Mouse (Mus musculus) Patski (cell line): ENCODE data around the gene Fam13c. TPM values are rescaled to one million over a fixed set of nuclear protein-coding genes. Genes with fewer than 3 reads are reported as not detected.
A peak's percentile ranks its signal among the peaks of the same experiment; 100 is the strongest.

Experiments
- ATAC-seq: fragments of 100-300 bp; one replicate; pipeline ENCODE4 v1.8.0; 2021
- CTCF ChIA-PET: fragments of 350-600 bp; sonication (Branson Sonifier 250); formaldehyde crosslinking; loops from one replicate; lab custom pipeline; 2022; ENCODE audit warnings: inconsistent platforms; lab: Charles Lee
- POLR2A ChIA-PET: fragments of 350-600 bp; sonication (Branson Sonifier 250); formaldehyde crosslinking; loops from one replicate; lab custom pipeline; 2022; ENCODE audit warnings: antibody characterized with exemption, inconsistent platforms; lab: Charles Lee
- DNase-seq: peaks from one replicate; pipeline ENCODE4 v3.0.0-alpha.2; 2011; ENCODE audit warnings: low read depth, low spot score
- H3K27me3 ChIP-seq: fragments of 371-371 bp; one replicate; pipeline ENCODE4 v1.5.1; 2021
- CTCF ChIP-seq: fragments of 100-300 bp; IDR thresholded peaks from one replicate; pipeline ENCODE4 v1.5.1; 2021
- in situ Hi-C: fragments of 300-500 bp; cut with MboI; formaldehyde crosslinking; loops from 3 replicates; pipeline ENCODE4 v1.11.1; 2018; ENCODE audit warnings: low pct_unique_long_range_greater_than_20kb, mixed read lengths
- polyA plus RNA-seq: library from polyadenylated mRNA; unstranded; gene quantifications from one replicate; pipeline ENCODE4 v1.2.3, GENCODE M21; 2021

The Fam13c gene
- polyA plus RNA-seq, 1 experiment from 2014 or later = 9.2 TPM

DNA sequence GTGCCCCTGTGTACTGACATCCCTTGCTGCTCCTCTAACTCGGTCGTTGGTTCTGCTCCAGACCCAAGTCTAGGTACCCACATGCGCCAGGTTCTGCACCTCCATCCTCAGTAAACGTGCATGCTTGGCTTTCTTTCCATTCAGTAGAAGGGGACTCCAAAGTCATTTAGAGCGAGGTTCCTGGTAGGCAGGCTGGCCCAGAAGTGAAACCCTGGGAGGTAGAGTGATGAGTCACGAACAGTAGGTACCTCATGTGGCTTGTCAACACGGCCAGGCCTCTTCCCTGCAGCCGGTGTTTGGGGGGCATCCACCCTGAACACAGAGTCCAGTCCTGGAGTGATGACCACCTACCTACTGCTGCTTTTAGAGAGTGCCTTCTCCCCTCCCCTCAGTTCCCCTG lies 76.4 kb downstream of the Fam13c start:
- no peaks in the 10 kb centered on the region for H3K27me3 ChIP-seq
- ChIA-PET POLR2A (no interaction called here), CTCF (no interaction called here)
- ATAC-seq (no peak), DNase-seq (no peak)
- no peak for TF ChIP-seq CTCF
- in situ Hi-C loops = no loop called here

DNA sequence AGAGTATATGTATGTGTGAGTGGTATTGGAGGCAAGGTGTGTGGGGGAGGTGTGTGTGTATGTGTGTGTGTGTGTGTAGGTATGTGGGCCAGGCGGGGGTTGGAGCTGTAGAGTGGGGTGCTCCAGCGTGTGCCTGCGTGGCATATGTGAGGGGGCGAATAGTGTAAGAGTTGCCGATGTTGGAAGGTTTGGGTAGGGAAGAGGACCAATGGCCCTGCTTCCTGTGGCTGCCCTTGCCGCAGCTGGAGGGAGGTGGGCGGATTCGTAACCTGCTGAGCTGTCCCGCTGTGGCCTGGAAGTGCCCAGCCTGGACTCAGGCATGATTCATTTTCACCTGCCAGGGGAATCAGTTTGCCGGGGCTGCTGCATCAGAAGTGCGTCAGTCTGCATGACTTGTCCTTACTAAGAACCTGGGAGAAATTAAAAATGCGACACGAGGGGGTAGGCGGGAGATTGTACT lies 79.4 kb downstream of the Fam13c start:
- no peak for ATAC-seq
- TF ChIP-seq CTCF = no peak
- in situ Hi-C loops = no loop called here
- no peak for DNase-seq
- ChIA-PET POLR2A (no interaction called here), CTCF (no interaction called here)
- H3K27me3 ChIP-seq = no peaks in the 10 kb centered on the region

DNA sequence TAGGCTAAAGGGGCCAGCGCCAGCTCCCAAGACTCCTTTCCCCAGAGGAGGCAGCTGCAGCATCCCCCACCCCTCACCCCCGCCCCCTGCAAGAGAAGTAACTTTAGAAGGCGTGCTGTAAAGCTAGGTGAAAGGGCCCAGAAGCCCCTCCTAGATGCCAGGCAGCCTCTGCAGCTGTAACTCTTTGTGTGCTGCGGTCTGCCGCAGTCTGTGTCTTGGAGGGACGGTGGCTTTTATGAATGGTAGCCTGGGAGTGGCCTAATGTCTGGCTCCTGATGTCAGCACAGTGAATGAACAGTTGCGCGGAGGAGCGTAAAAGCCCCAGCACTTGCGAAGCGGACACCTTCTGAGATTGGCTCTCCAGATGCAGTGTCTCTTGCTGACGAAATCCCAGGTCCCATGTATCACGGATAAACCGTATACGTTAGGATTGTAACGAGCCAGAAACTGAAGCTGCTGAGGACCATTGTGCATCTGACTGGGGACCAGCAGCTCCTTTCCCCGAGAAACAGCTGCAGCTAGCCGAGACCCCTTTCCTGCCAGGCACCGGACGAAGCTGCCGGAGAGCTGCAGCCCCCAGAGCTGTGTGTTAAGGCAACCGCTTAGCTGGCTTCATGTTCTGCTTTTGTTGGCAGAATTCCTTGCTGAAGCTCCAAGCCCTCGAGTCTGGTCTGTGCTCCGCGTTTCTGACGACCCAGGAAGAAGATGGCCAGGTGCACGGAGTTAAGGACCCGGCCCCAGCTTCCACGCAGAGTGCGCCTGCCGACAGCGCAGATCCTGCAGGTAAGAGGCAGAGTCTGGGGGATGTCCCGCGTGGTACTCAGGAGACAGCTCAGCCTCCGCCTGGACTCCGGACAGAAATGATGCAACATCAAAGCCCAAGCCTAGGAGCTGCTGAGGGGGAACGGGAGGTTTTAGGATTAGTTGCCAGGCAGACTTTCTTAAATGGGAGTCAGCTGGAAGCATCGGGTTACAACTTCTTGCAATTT lies 80.2 kb downstream of the Fam13c start:
- TF ChIP-seq CTCF = no peak
- H3K27me3 ChIP-seq = no peaks in the 10 kb centered on the region
- ChIA-PET CTCF (interaction anchor here (0.6 to 1.3 kb wide), 4 partner anchors 11 to 605 kb away, joined by 3 to 5 read pairs (median 4); no protein-coding TSS in a partner anchor), POLR2A (no interaction called here)
- in situ Hi-C loops = no loop called here
- ATAC-seq (peak; percentile 75), DNase-seq (no peak)

DNA sequence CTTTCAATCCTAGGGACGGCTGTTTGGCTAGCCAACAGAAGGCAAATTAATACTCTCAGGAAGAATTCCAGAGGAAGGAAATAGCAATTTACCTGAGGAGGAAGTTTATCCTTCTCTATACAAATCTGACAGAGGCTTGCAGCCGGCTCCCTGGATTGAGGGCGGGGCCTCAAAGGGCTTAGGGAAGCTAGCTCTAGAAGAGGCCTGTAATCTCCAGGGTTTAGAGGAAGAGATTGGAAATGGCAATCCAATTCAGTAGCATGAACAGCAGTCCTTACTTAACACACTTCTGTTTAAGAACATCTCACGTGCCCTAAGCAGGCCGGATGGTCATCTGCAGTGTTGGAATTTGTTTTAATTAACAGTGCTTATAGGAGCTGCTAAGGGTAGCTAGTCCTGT lies 81.1 kb downstream of the Fam13c start:
- no peak for DNase-seq
- ChIA-PET CTCF (interaction anchor here (0.6 to 1.5 kb wide), 5 partner anchors 10 to 604 kb away, joined by 3 to 5 read pairs (median 4); no protein-coding TSS in a partner anchor), POLR2A (no interaction called here)
- TF ChIP-seq CTCF = no peak
- H3K27me3 ChIP-seq = no peaks in the 10 kb centered on the region
- no peak for ATAC-seq
- in situ Hi-C loops = no loop called here

DNA sequence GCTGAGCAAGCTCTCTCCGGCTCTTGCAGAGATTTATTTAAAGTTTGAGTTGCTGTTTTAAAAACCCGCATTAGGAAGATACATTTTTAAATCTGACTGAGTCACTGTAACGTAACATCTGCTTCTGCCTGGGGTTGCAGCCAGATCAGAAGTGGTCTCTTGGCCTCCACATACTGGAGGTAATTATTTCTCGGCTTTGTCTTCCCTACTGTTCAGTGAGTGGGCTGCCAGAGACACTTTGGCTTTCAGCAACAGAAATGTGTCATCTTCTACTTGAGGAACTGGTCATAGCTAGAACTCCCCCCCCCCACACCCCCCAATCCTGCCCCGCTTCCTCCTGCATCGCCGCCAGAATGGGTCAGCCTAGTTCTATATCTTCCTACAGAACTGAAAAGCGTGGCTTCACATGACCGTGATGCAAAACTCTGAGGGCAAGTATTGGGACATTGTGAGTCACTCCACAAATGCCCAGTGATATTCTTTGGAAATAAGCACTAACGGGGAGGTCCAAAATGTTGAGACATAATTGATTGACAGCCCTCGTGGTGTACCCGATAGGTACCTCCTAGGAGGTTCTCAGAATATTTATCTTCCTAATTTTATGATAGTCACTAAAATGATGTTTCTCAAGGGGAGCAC lies 90.0 kb downstream of the Fam13c start:
- CTCF ChIA-PET = interaction anchor here (1.3 kb wide), 1 partner anchor 10 kb away, joined by 4 read pairs; no protein-coding TSS in a partner anchor
- no peak for TF ChIP-seq CTCF
- H3K27me3 ChIP-seq = no peaks in the 10 kb centered on the region
- in situ Hi-C loops = no loop called here
- ATAC-seq (no peak), DNase-seq (no peak)
- POLR2A ChIA-PET = interaction anchor here (0.6 kb wide), 1 partner anchor 156 kb away, joined by 3 read pairs; no protein-coding TSS in a partner anchor

DNA sequence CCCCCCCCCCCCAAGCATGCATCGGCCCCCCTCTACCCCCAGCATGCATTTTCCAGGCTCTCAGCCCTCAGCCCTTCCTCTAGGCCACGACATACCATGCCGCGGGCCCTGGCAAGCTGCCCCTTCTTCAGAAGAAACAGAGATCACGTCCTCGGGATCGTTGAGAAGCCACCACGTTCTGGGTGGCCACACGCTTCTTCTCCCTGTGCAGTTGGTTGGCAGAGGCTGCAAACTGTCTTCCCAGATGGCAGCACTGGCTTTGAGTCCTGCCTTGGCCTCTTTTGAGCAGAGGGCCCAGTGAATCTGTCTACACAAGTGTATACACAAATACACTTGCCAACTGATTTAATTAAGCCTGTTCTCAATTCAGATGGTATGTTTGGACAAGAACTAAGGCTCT lies 92.0 kb downstream of the Fam13c start:
- DNase-seq = no peak
- CTCF ChIA-PET = no interaction called here
- in situ Hi-C loops = no loop called here

DNA sequence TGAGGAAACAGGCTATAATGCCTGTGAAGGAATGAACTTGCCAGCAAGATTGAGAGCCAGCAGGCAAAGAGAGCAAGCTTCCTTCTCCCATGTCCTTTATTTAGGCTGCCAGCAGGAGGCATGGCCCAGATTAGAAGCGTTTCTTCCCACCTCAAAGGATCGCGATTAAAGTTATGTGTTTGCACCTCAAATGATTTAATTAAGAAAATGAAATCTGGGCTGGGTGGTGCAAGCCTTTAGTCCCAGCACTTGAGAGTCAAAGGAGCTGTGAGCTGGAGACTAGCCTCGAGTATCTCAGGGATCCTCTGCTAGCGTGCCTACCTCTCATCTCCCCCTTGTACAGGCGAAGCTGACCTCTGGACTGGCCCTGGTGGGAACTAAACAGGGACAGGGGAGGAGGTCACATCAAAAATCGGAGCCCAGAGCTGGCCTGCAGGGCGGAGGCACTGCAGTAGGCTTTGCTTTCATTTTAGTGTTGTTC lies 93.1 kb downstream of the Fam13c start:
- in situ Hi-C loops = no loop called here
- ATAC-seq = no peak
- CTCF ChIA-PET = no interaction called here
- TF ChIP-seq CTCF = no peak
- POLR2A ChIA-PET = no interaction called here
- no peaks in the 10 kb centered on the region for H3K27me3 ChIP-seq
- no peak for DNase-seq

More for the DNA sequence above, 92.0 kb downstream of the Fam13c start:
- no peak for ATAC-seq
- H3K27me3 ChIP-seq = no peaks in the 10 kb centered on the region
- POLR2A ChIA-PET = no interaction called here
- no peak for TF ChIP-seq CTCF

DNA sequence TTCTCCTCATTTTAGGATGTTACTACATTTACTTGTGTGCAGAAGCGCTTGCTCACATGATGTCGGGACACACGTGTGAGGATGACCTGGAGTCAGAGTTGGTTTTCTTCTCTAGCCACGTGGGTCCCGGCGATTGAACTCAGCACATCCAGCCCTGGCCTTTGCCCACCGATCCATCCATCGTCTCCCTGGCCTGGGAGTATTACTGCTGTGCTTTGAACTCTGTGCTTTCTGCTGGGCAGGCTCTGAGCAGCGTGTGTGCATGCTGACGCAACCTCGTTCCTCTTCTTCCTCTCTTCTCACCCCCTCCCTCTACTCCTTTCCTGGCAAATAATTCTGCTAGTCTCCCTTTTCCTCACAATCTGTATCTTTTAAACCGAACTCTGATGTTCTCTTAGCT lies 93.7 kb downstream of the Fam13c start:
- in situ Hi-C loops = no loop called here
- CTCF ChIA-PET = interaction anchor here (1.1 kb wide), 1 partner anchor 13 kb away, joined by 3 read pairs; no protein-coding TSS in a partner anchor

DNA sequence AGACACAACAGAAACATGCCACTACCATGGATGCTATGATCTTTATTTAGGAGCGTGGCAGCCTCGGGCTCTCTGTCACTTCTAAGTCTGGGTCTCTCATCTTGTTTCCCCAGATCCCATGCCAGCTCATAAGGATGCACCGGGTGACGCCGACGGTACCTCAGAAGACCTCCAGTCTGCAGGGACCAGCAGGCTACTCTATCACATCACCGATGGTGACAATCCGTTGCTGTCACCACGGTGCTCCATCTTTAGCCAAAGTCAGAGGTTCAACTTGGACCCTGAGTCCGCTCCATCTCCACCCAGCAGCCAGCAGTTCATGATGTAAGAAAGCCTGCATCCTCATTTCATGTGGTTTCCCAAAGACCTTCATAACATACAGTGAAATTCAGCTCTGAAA lies 94.3 kb downstream of the Fam13c start:
- ChIA-PET POLR2A (no interaction called here), CTCF (interaction anchor here (1.1 kb wide), 1 partner anchor 14 kb away, joined by 3 read pairs; no protein-coding TSS in a partner anchor)
- TF ChIP-seq CTCF = no peak
- ATAC-seq (no peak), DNase-seq (no peak)
- no peaks in the 10 kb centered on the region for H3K27me3 ChIP-seq
- in situ Hi-C loops = no loop called here

More for the DNA sequence above, 93.7 kb downstream of the Fam13c start:
- DNase-seq = no peak
- POLR2A ChIA-PET = no interaction called here
- no peak for TF ChIP-seq CTCF
- H3K27me3 ChIP-seq = no peaks in the 10 kb centered on the region
- no peak for ATAC-seq

DNA sequence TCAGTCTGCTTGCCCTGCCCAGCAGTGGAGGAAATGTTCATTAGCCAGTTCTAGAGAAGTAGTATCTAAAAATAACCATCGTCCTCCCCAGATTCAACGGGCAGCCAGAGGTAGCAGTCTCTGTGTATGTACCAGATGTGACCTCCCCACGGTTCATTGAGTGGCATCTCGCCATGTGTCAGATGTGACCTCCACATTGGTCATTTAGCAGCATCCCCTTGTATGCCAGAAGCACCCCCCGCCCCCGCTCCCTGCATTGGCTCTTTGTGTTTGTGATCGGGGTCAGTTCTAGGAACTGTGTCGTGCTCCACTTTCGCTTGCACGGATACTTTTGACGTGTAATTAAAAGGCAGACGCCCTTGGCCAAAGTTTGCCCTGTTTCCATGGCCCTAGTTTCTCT lies 95.1 kb downstream of the Fam13c start:
- H3K27me3 ChIP-seq = no peaks in the 10 kb centered on the region
- TF ChIP-seq CTCF = no peak
- no peak for ATAC-seq
- no peak for DNase-seq
- in situ Hi-C loops = no loop called here
- ChIA-PET POLR2A (no interaction called here), CTCF (no interaction called here)
